Mouse (Mus musculus): ENCODE data around the gene Cxadr. TPM values are rescaled to one million over a fixed set of nuclear protein-coding genes. Genes with fewer than 3 reads are reported as not detected.
"Not testable (repeated sequence)": the region's sequence is repeated elsewhere in the genome, so short reads cannot be mapped to it uniquely, and the experiment has no call there.

The Cxadr gene
- polyA plus RNA-seq, 1 experiment from 2014 or later = 24.1 TPM

- no peak for ATAC-seq (ENCODE audit: insufficient number of reproducible peaks, insufficient read depth, low FRiP score, low TSS enrichment, low read depth)
- Histone ChIP-seq H3K4me2 (no peak overlapping the region), H3K4me3 (no peak overlapping the region), H3K27me3 (no peaks in the 10 kb centered on the region), H3K9me3 (no peaks in the 10 kb centered on the region), H3K4me1 (peaks cover 15% of the 10 kb centered on the region), H3K27ac (no peak overlapping the region), H3K36me3 (no peaks in the 10 kb centered on the region), H3K9ac (no peak overlapping the region)
- WGBS = 80% methylated on average over 4 of the region's 4 CpGs
Observed at GRCm38 (mm10) chr16:78341356-78341755, 40.1 kb downstream of the Cxadr start.

- Histone ChIP-seq H3K36me3 (no peaks in the 10 kb centered on the region), H3K4me3 (no peak overlapping the region), H3K9ac (no peak overlapping the region), H3K27ac (no peak overlapping the region), H3K9me3 (no peaks in the 10 kb centered on the region), H3K27me3 (no peaks in the 10 kb centered on the region), H3K4me2 (no peak overlapping the region), H3K4me1 (peaks cover 15% of the 10 kb centered on the region)
- WGBS = 82% methylated on average over 5 of the region's 5 CpGs
- no peak for ATAC-seq (ENCODE audit: insufficient number of reproducible peaks, insufficient read depth, low FRiP score, low TSS enrichment, low read depth)
Observed at GRCm38 (mm10) chr16:78342767-78343166, 41.5 kb downstream of the Cxadr start.

- Histone ChIP-seq H3K4me1 (peaks cover 15% of the 10 kb centered on the region), H3K4me3 (no peak overlapping the region), H3K36me3 (no peaks in the 10 kb centered on the region), H3K9me3 (no peaks in the 10 kb centered on the region), H3K9ac (no peak overlapping the region), H3K4me2 (peak overlapping the region; percentile 33), H3K27ac (peak overlapping the region; percentile 76), H3K27me3 (no peaks in the 10 kb centered on the region)
- WGBS = 22% methylated on average over 6 of the region's 6 CpGs
- peak; percentile 62; the same call in 1 of the 2 replicates for ATAC-seq (ENCODE audit: insufficient number of reproducible peaks, insufficient read depth, low FRiP score, low TSS enrichment, low read depth)
Observed at GRCm38 (mm10) chr16:78343792-78344191, 42.5 kb downstream of the Cxadr start.

- Histone ChIP-seq H3K4me3 (no peak overlapping the region), H3K36me3 (peaks cover 8% of the 10 kb centered on the region), H3K4me1 (peaks cover 15% of the 10 kb centered on the region), H3K27me3 (no peaks in the 10 kb centered on the region), H3K27ac (no peak overlapping the region), H3K9ac (no peak overlapping the region), H3K9me3 (no peaks in the 10 kb centered on the region), H3K4me2 (no peak overlapping the region)
- no peak for ATAC-seq (ENCODE audit: insufficient number of reproducible peaks, insufficient read depth, low FRiP score, low TSS enrichment, low read depth)
- WGBS = 60% methylated on average over 2 of the region's 2 CpGs
Observed at GRCm38 (mm10) chr16:78346662-78347327, 45.5 kb downstream of the Cxadr start.

GRCm38 (mm10) chr16:78347328-78347926, 46.1 kb downstream of the Cxadr start:
- Histone ChIP-seq H3K9ac (no peak overlapping the region), H3K4me3 (no peak overlapping the region), H3K9me3 (no peaks in the 10 kb centered on the region), H3K27me3 (no peaks in the 10 kb centered on the region), H3K4me2 (no peak overlapping the region), H3K4me1 (peaks cover 15% of the 10 kb centered on the region), H3K27ac (no peak overlapping the region), H3K36me3 (peaks cover 8% of the 10 kb centered on the region)
- 74% methylated on average over 13 of the region's 13 CpGs for WGBS
- no peak for ATAC-seq (ENCODE audit: insufficient number of reproducible peaks, insufficient read depth, low FRiP score, low TSS enrichment, low read depth)

- Histone ChIP-seq H3K9me3 (no peaks in the 10 kb centered on the region), H3K27ac (no peak overlapping the region), H3K4me3 (no peak overlapping the region), H3K36me3 (peaks cover 36% of the 10 kb centered on the region), H3K27me3 (no peaks in the 10 kb centered on the region), H3K4me1 (no peaks in the 10 kb centered on the region), H3K9ac (no peak overlapping the region), H3K4me2 (no peak overlapping the region)
- 96% methylated on average over 3 of the region's 3 CpGs for WGBS
- no peak for ATAC-seq (ENCODE audit: insufficient number of reproducible peaks, insufficient read depth, low FRiP score, low TSS enrichment, low read depth)
Observed at GRCm38 (mm10) chr16:78357757-78358156, 56.5 kb downstream of the Cxadr start.

GRCm38 (mm10) chr16:78361466-78361865, 60.2 kb downstream of the Cxadr start:
- WGBS = 95% methylated on average over 4 of the region's 4 CpGs
- Histone ChIP-seq H3K4me1 (no peaks in the 10 kb centered on the region), H3K4me3 (no peak overlapping the region), H3K9ac (no peak overlapping the region), H3K36me3 (peaks cover 60% of the 10 kb centered on the region), H3K27me3 (no peaks in the 10 kb centered on the region), H3K27ac (no peak overlapping the region), H3K9me3 (no peaks in the 10 kb centered on the region), H3K4me2 (no peak overlapping the region)
- no peak for ATAC-seq (ENCODE audit: insufficient number of reproducible peaks, insufficient read depth, low FRiP score, low TSS enrichment, low read depth)

GRCm38 (mm10) chr16:78364554-78364953, 63.3 kb downstream of the Cxadr start:
- not testable (repeated sequence) for H3K27ac ChIP-seq; H3K4me1 ChIP-seq; H3K4me2 ChIP-seq; ATAC-seq (ENCODE audit: insufficient number of reproducible peaks, insufficient read depth, low FRiP score, low TSS enrichment, low read depth); H3K9ac ChIP-seq; H3K9me3 ChIP-seq; H3K27me3 ChIP-seq; H3K4me3 ChIP-seq
- peaks cover 69% of the 10 kb centered on the region for H3K36me3 ChIP-seq
- WGBS = 91% methylated on average over 9 of the region's 9 CpGs

- Histone ChIP-seq H3K36me3 (peaks cover 44% of the 10 kb centered on the region), H3K4me2 (no peak overlapping the region), H3K9me3 (no peaks in the 10 kb centered on the region), H3K27me3 (no peaks in the 10 kb centered on the region), H3K9ac (no peak overlapping the region), H3K4me1 (peaks cover 9% of the 10 kb centered on the region), H3K27ac (no peak overlapping the region), H3K4me3 (no peak overlapping the region)
- ATAC-seq (ENCODE audit: insufficient number of reproducible peaks, insufficient read depth, low FRiP score, low TSS enrichment, low read depth) = no peak
- 80% methylated on average over 7 of the region's 7 CpGs for WGBS
Observed at GRCm38 (mm10) chr16:78371491-78372046, 70.3 kb downstream of the Cxadr start.

- 82% methylated on average over 5 of the region's 5 CpGs for WGBS
- no peak for ATAC-seq (ENCODE audit: insufficient number of reproducible peaks, insufficient read depth, low FRiP score, low TSS enrichment, low read depth)
- no peak overlapping the region for H3K4me2 ChIP-seq
- no peak overlapping the region for H3K27ac ChIP-seq
- peaks cover 33% of the 10 kb centered on the region for H3K36me3 ChIP-seq
- H3K9ac ChIP-seq = no peak overlapping the region
- H3K9me3 ChIP-seq = no peaks in the 10 kb centered on the region
- H3K4me3 ChIP-seq = no peak overlapping the region
- peaks cover 13% of the 10 kb centered on the region for H3K4me1 ChIP-seq
- no peaks in the 10 kb centered on the region for H3K27me3 ChIP-seq
Observed at GRCm38 (mm10) chr16:78372786-78373185, 71.5 kb downstream of the Cxadr start.

- Histone ChIP-seq H3K4me3 (no peak overlapping the region), H3K9me3 (no peaks in the 10 kb centered on the region), H3K36me3 (peaks cover 25% of the 10 kb centered on the region), H3K27ac (no peak overlapping the region), H3K4me1 (peaks cover 13% of the 10 kb centered on the region), H3K27me3 (no peaks in the 10 kb centered on the region), H3K4me2 (0 out of 2 replicates have a peak overlapping the region, but pooled peaks have one; percentile 27), H3K9ac (no peak overlapping the region)
- 67% methylated on average over 8 of the region's 8 CpGs for WGBS
- ATAC-seq (ENCODE audit: insufficient number of reproducible peaks, insufficient read depth, low FRiP score, low TSS enrichment, low read depth) = no peak
Observed at GRCm38 (mm10) chr16:78373743-78374142, 72.5 kb downstream of the Cxadr start.

- 45% methylated on average over 10 of the region's 10 CpGs for WGBS
- ATAC-seq (ENCODE audit: insufficient number of reproducible peaks, insufficient read depth, low FRiP score, low TSS enrichment, low read depth) = no peak
- no peak overlapping the region for H3K9ac ChIP-seq
- peaks cover 16% of the 10 kb centered on the region for H3K36me3 ChIP-seq
- H3K4me3 ChIP-seq = peak overlapping the region; percentile 91
- H3K9me3 ChIP-seq = no peaks in the 10 kb centered on the region
- peaks cover 13% of the 10 kb centered on the region for H3K4me1 ChIP-seq
- H3K27ac ChIP-seq = no peak overlapping the region
- H3K27me3 ChIP-seq = no peaks in the 10 kb centered on the region
- H3K4me2 ChIP-seq = peak overlapping the region; percentile 73
Observed at GRCm38 (mm10) chr16:78375222-78375621, 73.9 kb downstream of the Cxadr start.
